Mouse (Mus musculus) embryo, embryonic 10 days (tissue): ENCODE data around the gene Add2.

Source experiments
- DNase-seq: peaks from one replicate; pipeline ENCODE4 v3.0.0-alpha.2; 2015; ENCODE audit warnings: low spot score

Add2 gene

GRCm38 (mm10) chr6:86141284-86141683 is 112.8 kb downstream of the Add2 start:
- DNase-seq: no peak

- DNase-seq: peak; percentile 82
Measured at GRCm38 (mm10) chr6:86141820-86142219, 113.3 kb downstream of the Add2 start.

- DNase-seq: no peak
Measured at GRCm38 (mm10) chr6:86144986-86145385, 116.5 kb downstream of the Add2 start.

GRCm38 (mm10) chr6:86148518-86148917 is 120.0 kb downstream of the Add2 start:
- no peak for DNase-seq

- DNase-seq: no peak
Measured at GRCm38 (mm10) chr6:86149001-86149400, 120.5 kb downstream of the Add2 start.

GRCm38 (mm10) chr6:86152676-86153075 is 124.2 kb downstream of the Add2 start:
- no peak for DNase-seq

GRCm38 (mm10) chr6:86153436-86153990 is 125.0 kb downstream of the Add2 start:
- no peak for DNase-seq

- DNase-seq: no peak
Measured at GRCm38 (mm10) chr6:86154006-86154405, 125.5 kb downstream of the Add2 start.

GRCm38 (mm10) chr6:86154481-86154880 is 126.0 kb downstream of the Add2 start:
- DNase-seq: no peak

GRCm38 (mm10) chr6:86157253-86158234 is 129.1 kb downstream of the Add2 start:
- no peak for DNase-seq

- DNase-seq: no peak
Measured at GRCm38 (mm10) chr6:86160878-86161277, 132.4 kb downstream of the Add2 start.

- no peak for DNase-seq
Measured at GRCm38 (mm10) chr6:86161586-86161985, 133.1 kb downstream of the Add2 start.

GRCm38 (mm10) chr6:86164028-86164427 is 135.5 kb downstream of the Add2 start:
- no peak for DNase-seq

GRCm38 (mm10) chr6:86166426-86166825 is 137.9 kb downstream of the Add2 start:
- no peak for DNase-seq

GRCm38 (mm10) chr6:86167851-86168250 is 139.4 kb downstream of the Add2 start:
- no peak for DNase-seq

- no peak for DNase-seq
Measured at GRCm38 (mm10) chr6:86169166-86169565, 140.7 kb downstream of the Add2 start.
